Mouse (Mus musculus): ENCODE data around the gene Canx. TPM values are rescaled to one million over a fixed set of nuclear protein-coding genes. Genes with fewer than 3 reads are reported as not detected.

The Canx gene
- polyA plus RNA-seq, 1 experiment from 2014 or later = 176 TPM

GRCm38 (mm10) chr11:50252166-50252565 lies 73.3 kb downstream of the Canx start:
- Histone ChIP-seq H3K4me3 (replicated peaks) (no peak overlapping the region), H3K27ac (replicated peaks) (no peak overlapping the region), H3K9ac (no peak overlapping the region), H3K27me3 (no peaks in the 10 kb centered on the region), H3K4me1 (replicated peaks) (0 out of 2 replicates have a peak, but pooled peaks cover 3% of the 10 kb centered on the region), H3K9me3 (replicated peaks) (no peaks in the 10 kb centered on the region), H3K36me3 (replicated peaks) (peaks cover 14% of the 10 kb centered on the region), H3K4me2 (no peak overlapping the region)
- ATAC-seq (ENCODE audit: insufficient read depth) = no peak
- 58% methylated on average over 3 of the region's 3 CpGs for WGBS (ENCODE audit: insufficient replicate concordance)

GRCm38 (mm10) chr11:50248473-50249171 lies 76.9 kb downstream of the Canx start:
- H3K9me3 ChIP-seq (replicated peaks) = no peaks in the 10 kb centered on the region
- WGBS (ENCODE audit: insufficient replicate concordance) = 65% methylated on average over 7 of the region's 7 CpGs

GRCm38 (mm10) chr11:50245269-50245668 lies 80.2 kb downstream of the Canx start:
- Histone ChIP-seq H3K9me3 (replicated peaks) (no peaks in the 10 kb centered on the region), H3K4me1 (replicated peaks) (peaks cover 7% of the 10 kb centered on the region; the same call in 1 of the 2 replicates), H3K27ac (replicated peaks) (no peak overlapping the region), H3K4me2 (no peak overlapping the region), H3K4me3 (replicated peaks) (no peak overlapping the region), H3K27me3 (no peaks in the 10 kb centered on the region), H3K36me3 (replicated peaks) (no peaks in the 10 kb centered on the region), H3K9ac (no peak overlapping the region)
- no peak for ATAC-seq (ENCODE audit: insufficient read depth)
- WGBS (ENCODE audit: insufficient replicate concordance) = 65% methylated on average over 5 of the region's 5 CpGs

More at GRCm38 (mm10) chr11:50248473-50249171, 76.9 kb downstream of the Canx start:
- no peak overlapping the region for H3K4me2 ChIP-seq
- no peak for ATAC-seq (ENCODE audit: insufficient read depth)
- no peak overlapping the region for H3K27ac ChIP-seq (replicated peaks)
- H3K36me3 ChIP-seq (replicated peaks) = no peaks in the 10 kb centered on the region
- no peak overlapping the region for H3K4me3 ChIP-seq (replicated peaks)
- 0 out of 2 replicates have a peak, but pooled peaks cover 5% of the 10 kb centered on the region for H3K4me1 ChIP-seq (replicated peaks)
- no peaks in the 10 kb centered on the region for H3K27me3 ChIP-seq
- H3K9ac ChIP-seq = no peak overlapping the region

MicroRNAs within 50 kb of the gene (microRNA counts, 519-probe panel; counts per million panel counts)
- microRNA mmu-miR-804 = 2,738 counts per million, percentile 53 among the panel's probes with 10 or more counts

Small RNA genes within 50 kb of the gene (microRNA-seq; reads per million reads assigned to microRNA genes)
- gene Mir804 = not detected

Other genes starting within 250 kb of the Canx start
- 11.7 and 13.6 TPM in 2 replicates for gene Tbc1d9b, start 194.3 kb downstream of the Canx start, polyA plus RNA-seq (2015; fragmentation: Nextera tagmentation; extraction: Ambion mirVana)
- gene Mrnip, start 151.2 kb downstream of the Canx start, polyA plus RNA-seq (2015; fragmentation: Nextera tagmentation; extraction: Ambion mirVana) = 7.6 and 8.4 TPM in 2 replicates
- 161 and 189 TPM in 2 replicates for gene Sqstm1, start 114.8 kb downstream of the Canx start, polyA plus RNA-seq (2015; fragmentation: Nextera tagmentation; extraction: Ambion mirVana)
- gene Mgat4b, start 114.8 kb downstream of the Canx start, polyA plus RNA-seq (2015; fragmentation: Nextera tagmentation; extraction: Ambion mirVana) = 12.7 and 14.9 TPM in 2 replicates
- 0.46 and 0.51 TPM in 2 replicates for gene Ltc4s, start 87.1 kb downstream of the Canx start, polyA plus RNA-seq (2015; fragmentation: Nextera tagmentation; extraction: Ambion mirVana)
- 1.5 and 2.1 TPM in 2 replicates for gene Maml1, start 33.4 kb downstream of the Canx start, polyA plus RNA-seq (2015; fragmentation: Nextera tagmentation; extraction: Ambion mirVana)
- not detected in 2 replicates for gene Cby3, start 28.8 kb upstream of the Canx start, polyA plus RNA-seq (2015; fragmentation: Nextera tagmentation; extraction: Ambion mirVana)
- 98.1 and 102 TPM in 2 replicates for gene Hnrnph1, start 51.3 kb upstream of the Canx start, polyA plus RNA-seq (2015; fragmentation: Nextera tagmentation; extraction: Ambion mirVana)
- 7.3 and 7.5 TPM in 2 replicates for gene Rufy1, start 105.5 kb upstream of the Canx start, polyA plus RNA-seq (2015; fragmentation: Nextera tagmentation; extraction: Ambion mirVana)

Measured in liver, embryonic 15.5 days (tissue).